Mouse (Mus musculus): ENCODE data around the gene Foxk1. TPM values are rescaled to one million over a fixed set of nuclear protein-coding genes. Genes with fewer than 3 reads are reported as not detected.
A peak's percentile ranks its signal among the peaks of the same experiment; 100 is the strongest.

Foxk1 gene
- polyA plus RNA-seq, 1 experiment from 2014 or later = 2.5 TPM

GRCm38 (mm10) chr5:142463461-142464454 lies 62.5 kb downstream of the Foxk1 start, which contains the start of gene Ap5z1:
Gene Ap5z1, plus strand, starts transcription at chr5:142463944.
- Histone ChIP-seq H3K9me3 (replicated peaks; ENCODE audit: control insufficient read depth, low read length) (no peaks in the 10 kb centered on the region), H3K4me3 (ENCODE audit: low read length) (peak within 1 kb of the TSS; percentile 66), H3K27ac (ENCODE audit: low read length) (peak within 1 kb of the TSS; percentile 91), H3K9ac (ENCODE audit: low read length) (peak within 1 kb of the TSS; percentile 74), H3K27me3 (ENCODE audit: control insufficient read depth, insufficient read depth, low read length) (no peaks in the 10 kb centered on the region), H3K4me1 (ENCODE audit: control insufficient read depth, insufficient read depth, low read length) (peaks cover 12% of the 10 kb centered on the region), H3K4me2 (ENCODE audit: low read depth, low read length) (peak within 1 kb of the TSS; percentile 84), H3K36me3 (ENCODE audit: control insufficient read depth, insufficient read depth) (peaks cover 5% of the 10 kb centered on the region; the same call in 1 of the 2 replicates)
- WGBS = 2% methylated on average over 60 of the region's 60 CpGs
- peak; percentile 95 for ATAC-seq (replicated peaks; ENCODE audit: extremely low read depth, insufficient read depth, low FRiP score)

- Histone ChIP-seq H3K9ac (ENCODE audit: low read length) (no peak overlapping the region), H3K4me1 (ENCODE audit: control insufficient read depth, insufficient read depth, low read length) (peaks cover 9% of the 10 kb centered on the region), H3K4me3 (ENCODE audit: low read length) (no peak overlapping the region), H3K9me3 (replicated peaks; ENCODE audit: control insufficient read depth, low read length) (no peaks in the 10 kb centered on the region), H3K36me3 (ENCODE audit: control insufficient read depth, insufficient read depth) (peaks cover 17% of the 10 kb centered on the region), H3K27ac (ENCODE audit: low read length) (no peak overlapping the region), H3K27me3 (ENCODE audit: control insufficient read depth, insufficient read depth, low read length) (no peaks in the 10 kb centered on the region), H3K4me2 (ENCODE audit: low read depth, low read length) (no peak overlapping the region)
- ATAC-seq (replicated peaks; ENCODE audit: extremely low read depth, insufficient read depth, low FRiP score) = no peak
- 91% methylated on average over 13 of the region's 13 CpGs for WGBS
Measured at GRCm38 (mm10) chr5:142468375-142468774, 67.1 kb downstream of the Foxk1 start.

- Histone ChIP-seq H3K9ac (ENCODE audit: low read length) (no peak overlapping the region), H3K27ac (ENCODE audit: low read length) (no peak overlapping the region), H3K36me3 (ENCODE audit: control insufficient read depth, insufficient read depth) (peaks cover 17% of the 10 kb centered on the region), H3K4me2 (ENCODE audit: low read depth, low read length) (no peak overlapping the region), H3K4me1 (ENCODE audit: control insufficient read depth, insufficient read depth, low read length) (peaks cover 2% of the 10 kb centered on the region), H3K27me3 (ENCODE audit: control insufficient read depth, insufficient read depth, low read length) (no peaks in the 10 kb centered on the region), H3K4me3 (ENCODE audit: low read length) (no peak overlapping the region), H3K9me3 (replicated peaks; ENCODE audit: control insufficient read depth, low read length) (no peaks in the 10 kb centered on the region)
- no peak for ATAC-seq (replicated peaks; ENCODE audit: extremely low read depth, insufficient read depth, low FRiP score)
- 86% methylated on average over 11 of the region's 11 CpGs for WGBS
Measured at GRCm38 (mm10) chr5:142469796-142470195, 68.5 kb downstream of the Foxk1 start.

GRCm38 (mm10) chr5:142473696-142474095 lies 72.4 kb downstream of the Foxk1 start:
- 67% methylated on average over 10 of the region's 10 CpGs for WGBS
- Histone ChIP-seq H3K27ac (ENCODE audit: low read length) (no peak overlapping the region), H3K27me3 (ENCODE audit: control insufficient read depth, insufficient read depth, low read length) (no peaks in the 10 kb centered on the region), H3K4me1 (ENCODE audit: control insufficient read depth, insufficient read depth, low read length) (peaks cover 3% of the 10 kb centered on the region; the same call in 1 of the 2 replicates), H3K4me3 (ENCODE audit: low read length) (no peak overlapping the region), H3K9me3 (replicated peaks; ENCODE audit: control insufficient read depth, low read length) (no peaks in the 10 kb centered on the region), H3K4me2 (ENCODE audit: low read depth, low read length) (no peak overlapping the region), H3K36me3 (ENCODE audit: control insufficient read depth, insufficient read depth) (peaks cover 15% of the 10 kb centered on the region), H3K9ac (ENCODE audit: low read length) (no peak overlapping the region)
- no peak for ATAC-seq (replicated peaks; ENCODE audit: extremely low read depth, insufficient read depth, low FRiP score)

GRCm38 (mm10) chr5:142475669-142476068 lies 74.4 kb downstream of the Foxk1 start:
- H3K27me3 ChIP-seq (ENCODE audit: control insufficient read depth, insufficient read depth, low read length) = no peaks in the 10 kb centered on the region

GRCm38 (mm10) chr5:142477346-142477745 lies 76.0 kb downstream of the Foxk1 start:
- Histone ChIP-seq H3K27me3 (ENCODE audit: control insufficient read depth, insufficient read depth, low read length) (no peaks in the 10 kb centered on the region), H3K36me3 (ENCODE audit: control insufficient read depth, insufficient read depth) (peaks cover 2% of the 10 kb centered on the region; the same call in 1 of the 2 replicates), H3K4me1 (ENCODE audit: control insufficient read depth, insufficient read depth, low read length) (peaks cover 6% of the 10 kb centered on the region; the same call in 1 of the 2 replicates), H3K4me3 (ENCODE audit: low read length) (no peak overlapping the region), H3K9me3 (replicated peaks; ENCODE audit: control insufficient read depth, low read length) (no peaks in the 10 kb centered on the region), H3K9ac (ENCODE audit: low read length) (no peak overlapping the region), H3K4me2 (ENCODE audit: low read depth, low read length) (no peak overlapping the region), H3K27ac (ENCODE audit: low read length) (no peak overlapping the region)
- WGBS = 57% methylated on average over 12 of the region's 12 CpGs
- no peak for ATAC-seq (replicated peaks; ENCODE audit: extremely low read depth, insufficient read depth, low FRiP score)

More at GRCm38 (mm10) chr5:142475669-142476068, 74.4 kb downstream of the Foxk1 start:
- peaks cover 7% of the 10 kb centered on the region; the same call in 1 of the 2 replicates for H3K36me3 ChIP-seq (ENCODE audit: control insufficient read depth, insufficient read depth)
- no peaks in the 10 kb centered on the region for H3K9me3 ChIP-seq (replicated peaks; ENCODE audit: control insufficient read depth, low read length)
- no peak overlapping the region for H3K4me2 ChIP-seq (ENCODE audit: low read depth, low read length)
- H3K9ac ChIP-seq (ENCODE audit: low read length) = no peak overlapping the region
- no peak for ATAC-seq (replicated peaks; ENCODE audit: extremely low read depth, insufficient read depth, low FRiP score)
- H3K4me3 ChIP-seq (ENCODE audit: low read length) = no peak overlapping the region
- H3K4me1 ChIP-seq (ENCODE audit: control insufficient read depth, insufficient read depth, low read length) = peaks cover 6% of the 10 kb centered on the region; the same call in 1 of the 2 replicates
- H3K27ac ChIP-seq (ENCODE audit: low read length) = no peak overlapping the region
- 74% methylated on average over 7 of the region's 7 CpGs for WGBS

- no peaks in the 10 kb centered on the region for H3K9me3 ChIP-seq (replicated peaks; ENCODE audit: control insufficient read depth, low read length)
- no peaks in the 10 kb centered on the region for H3K36me3 ChIP-seq (ENCODE audit: control insufficient read depth, insufficient read depth)
- no peak overlapping the region for H3K4me3 ChIP-seq (ENCODE audit: low read length)
- no peak overlapping the region for H3K9ac ChIP-seq (ENCODE audit: low read length)
- no peak overlapping the region for H3K27ac ChIP-seq (ENCODE audit: low read length)
- 69% methylated on average over 5 of the region's 5 CpGs for WGBS
- H3K4me1 ChIP-seq (ENCODE audit: control insufficient read depth, insufficient read depth, low read length) = peaks cover 6% of the 10 kb centered on the region; the same call in 1 of the 2 replicates
- H3K4me2 ChIP-seq (ENCODE audit: low read depth, low read length) = no peak overlapping the region
- no peak for ATAC-seq (replicated peaks; ENCODE audit: extremely low read depth, insufficient read depth, low FRiP score)
- no peaks in the 10 kb centered on the region for H3K27me3 ChIP-seq (ENCODE audit: control insufficient read depth, insufficient read depth, low read length)
Measured at GRCm38 (mm10) chr5:142477866-142478615, 76.7 kb downstream of the Foxk1 start.

- Histone ChIP-seq H3K9me3 (replicated peaks; ENCODE audit: control insufficient read depth, low read length) (no peaks in the 10 kb centered on the region), H3K27ac (ENCODE audit: low read length) (no peak overlapping the region), H3K4me3 (ENCODE audit: low read length) (peak overlapping the region; percentile 13; the same call in 1 of the 2 replicates), H3K36me3 (ENCODE audit: control insufficient read depth, insufficient read depth) (no peaks in the 10 kb centered on the region), H3K9ac (ENCODE audit: low read length) (no peak overlapping the region), H3K4me1 (ENCODE audit: control insufficient read depth, insufficient read depth, low read length) (peaks cover 6% of the 10 kb centered on the region; the same call in 1 of the 2 replicates), H3K27me3 (ENCODE audit: control insufficient read depth, insufficient read depth, low read length) (no peaks in the 10 kb centered on the region), H3K4me2 (ENCODE audit: low read depth, low read length) (peak overlapping the region; percentile 61)
- WGBS = 29% methylated on average over 17 of the region's 17 CpGs
- ATAC-seq (replicated peaks; ENCODE audit: extremely low read depth, insufficient read depth, low FRiP score) = peak; percentile 59
Measured at GRCm38 (mm10) chr5:142478829-142479435, 77.6 kb downstream of the Foxk1 start.

Measured in heart, embryonic 16.5 days (tissue).